Mouse (Mus musculus): ENCODE measurements around the gene Gxylt2. TPM values are rescaled to one million over a fixed set of nuclear protein-coding genes. Genes with fewer than 3 reads are reported as not detected.

The Gxylt2 gene
- total RNA-seq, 1 experiment from 2014 or later, result not detected

DNA sequence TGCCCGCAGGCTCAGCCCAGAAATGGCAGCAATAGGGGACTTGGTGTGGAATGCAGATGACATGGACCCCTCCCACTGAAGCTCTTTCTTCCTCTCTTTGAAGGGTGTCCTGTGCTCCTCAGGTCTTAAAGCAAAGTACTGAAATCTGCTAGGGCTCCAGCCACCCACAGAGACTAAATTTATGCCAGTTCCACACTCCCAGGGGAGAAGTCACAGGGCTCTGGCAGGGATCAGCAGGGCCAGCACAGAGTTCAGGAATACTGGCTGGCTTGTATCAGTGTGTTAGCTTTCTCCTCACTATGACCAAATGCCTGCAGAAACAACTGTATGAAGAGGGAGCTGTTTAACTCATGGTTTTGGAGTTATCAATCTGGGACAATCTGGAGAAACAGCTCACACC, 84.6 kb downstream of the Gxylt2 start:
- ATAC-seq (replicated peaks; ENCODE audit: insufficient number of reproducible peaks, low FRiP score, low TSS enrichment, poor library complexity, severe bottlenecking), result no peak

DNA sequence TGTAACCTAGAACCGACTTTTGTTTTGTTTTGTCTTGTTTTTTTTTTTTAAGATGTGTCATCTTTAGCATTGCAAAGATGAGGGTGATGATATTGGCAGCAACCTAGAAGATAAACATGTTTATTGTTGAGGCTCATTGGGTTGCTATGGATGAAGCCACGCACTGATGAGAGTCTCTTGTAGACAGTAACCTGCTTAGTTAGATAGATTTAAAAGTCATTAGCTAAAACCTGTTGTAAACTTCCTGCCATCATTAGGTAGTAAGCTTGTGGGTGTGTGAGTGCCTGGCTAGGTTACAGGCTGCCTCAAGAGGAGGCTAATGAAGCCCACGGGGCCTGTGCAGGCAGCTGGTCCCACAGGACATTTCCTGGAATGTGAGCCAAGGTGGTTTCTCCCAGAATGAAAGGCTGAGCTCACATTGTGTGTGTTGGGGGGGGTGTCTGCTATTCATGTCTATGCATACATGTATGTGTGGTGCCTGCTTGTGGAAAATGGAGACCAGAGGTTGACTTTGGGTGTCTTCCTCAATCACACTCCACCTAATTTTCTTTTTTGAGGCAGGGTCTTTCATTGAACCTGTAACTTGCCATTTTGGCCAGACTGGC, 87.6 kb downstream of the Gxylt2 start:
- ATAC-seq (replicated peaks; ENCODE audit: insufficient number of reproducible peaks, low FRiP score, low TSS enrichment, poor library complexity, severe bottlenecking), result no peak

DNA sequence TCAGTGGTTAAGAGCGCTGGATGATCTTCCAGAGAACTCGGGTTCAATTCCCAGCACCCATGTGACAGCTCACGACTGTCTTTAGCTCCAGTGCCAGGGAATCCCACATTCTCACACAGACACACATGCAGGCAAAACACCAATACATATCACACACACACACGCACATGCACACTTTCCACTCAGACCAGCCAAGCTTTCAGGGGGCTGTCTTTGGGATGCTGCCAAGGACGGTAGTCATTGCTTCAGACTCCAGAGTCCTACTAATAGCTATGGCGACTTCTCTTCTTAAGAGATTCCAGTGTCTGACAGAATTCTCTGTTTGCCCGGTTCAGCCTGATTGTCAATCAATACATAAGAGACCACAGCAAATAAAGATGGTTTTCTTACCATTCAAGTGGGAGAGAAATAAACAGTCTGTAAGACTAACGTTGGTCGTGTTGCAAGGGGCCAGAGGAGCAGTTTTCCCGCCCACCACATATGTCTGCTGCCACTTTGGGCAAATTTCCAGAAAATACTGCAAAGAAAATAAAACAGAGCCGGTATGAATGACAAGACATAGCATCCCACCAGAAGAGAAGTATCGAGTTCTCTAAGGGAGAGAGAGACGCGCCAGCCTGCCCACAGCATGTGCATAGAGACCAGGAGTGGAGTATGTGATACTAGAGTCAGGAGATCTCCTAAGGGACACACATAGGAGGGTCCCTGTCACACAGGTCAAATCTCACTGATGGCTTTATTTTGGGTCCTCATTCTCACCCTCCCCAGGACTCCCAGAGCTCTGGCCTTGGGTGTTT, 88.6 kb downstream of the Gxylt2 start:
- no peak for ATAC-seq (replicated peaks; ENCODE audit: insufficient number of reproducible peaks, low FRiP score, low TSS enrichment, poor library complexity, severe bottlenecking)

DNA sequence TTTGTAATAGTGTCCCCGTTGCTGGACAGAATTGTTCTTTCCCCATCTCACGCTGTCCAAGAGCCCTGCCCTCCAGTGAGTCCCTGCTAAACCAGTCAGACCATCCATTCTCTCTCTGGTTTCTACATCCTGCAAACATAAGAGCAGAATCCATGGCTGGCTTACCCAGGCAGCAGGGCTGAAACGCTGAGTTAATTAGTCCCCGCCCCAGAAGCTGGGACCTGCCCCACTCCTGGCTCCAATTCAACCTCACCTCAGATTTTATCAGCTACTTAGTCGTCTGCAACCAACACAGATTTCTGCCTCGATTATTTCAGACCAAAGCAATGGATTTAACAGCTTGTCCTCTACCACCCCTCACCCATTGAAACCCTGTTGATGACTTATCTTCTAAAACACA, 91.3 kb downstream of the Gxylt2 start:
- ATAC-seq (replicated peaks; ENCODE audit: insufficient number of reproducible peaks, low FRiP score, low TSS enrichment, poor library complexity, severe bottlenecking), result no peak

DNA sequence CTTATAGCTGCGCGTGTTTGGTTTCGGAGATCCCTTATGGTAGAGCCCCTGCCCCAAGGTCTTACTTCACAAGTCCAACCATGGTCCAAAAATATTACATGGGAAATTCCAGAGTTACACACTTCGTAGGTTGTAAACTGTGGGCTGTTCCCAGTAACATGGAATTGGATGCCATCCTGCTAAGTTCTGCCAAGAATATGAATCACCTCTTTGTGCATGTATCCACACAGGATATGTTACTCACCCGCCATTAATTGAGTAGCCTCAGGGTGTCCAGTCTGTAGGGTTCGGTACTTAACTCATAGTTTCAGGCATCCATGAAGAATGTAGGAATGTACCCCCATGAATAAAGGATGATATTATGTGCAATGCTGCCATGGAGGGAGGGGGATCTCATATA, 94.8 kb downstream of the Gxylt2 start:
- no peak for ATAC-seq (replicated peaks; ENCODE audit: insufficient number of reproducible peaks, low FRiP score, low TSS enrichment, poor library complexity, severe bottlenecking)

DNA sequence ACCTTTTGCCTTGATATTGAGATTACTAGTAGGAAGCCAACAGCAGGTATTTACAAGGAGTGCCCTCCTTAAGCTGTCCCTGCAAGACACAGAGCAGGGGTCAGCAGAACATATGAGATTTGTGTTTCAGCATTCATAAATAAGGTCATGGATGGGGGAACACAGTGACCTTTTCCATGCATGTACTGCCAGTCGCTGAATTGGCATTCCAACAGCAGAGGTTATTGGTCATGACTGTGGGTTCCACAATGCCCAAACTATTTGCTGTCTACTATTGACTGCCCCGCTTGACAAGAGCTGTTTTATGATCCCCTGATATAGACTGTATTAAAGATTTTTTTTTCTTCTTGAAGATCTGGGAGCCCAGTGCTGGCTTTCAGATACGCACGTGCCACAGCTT, 95.2 kb downstream of the Gxylt2 start:
- no peak for ATAC-seq (replicated peaks; ENCODE audit: insufficient number of reproducible peaks, low FRiP score, low TSS enrichment, poor library complexity, severe bottlenecking)

DNA sequence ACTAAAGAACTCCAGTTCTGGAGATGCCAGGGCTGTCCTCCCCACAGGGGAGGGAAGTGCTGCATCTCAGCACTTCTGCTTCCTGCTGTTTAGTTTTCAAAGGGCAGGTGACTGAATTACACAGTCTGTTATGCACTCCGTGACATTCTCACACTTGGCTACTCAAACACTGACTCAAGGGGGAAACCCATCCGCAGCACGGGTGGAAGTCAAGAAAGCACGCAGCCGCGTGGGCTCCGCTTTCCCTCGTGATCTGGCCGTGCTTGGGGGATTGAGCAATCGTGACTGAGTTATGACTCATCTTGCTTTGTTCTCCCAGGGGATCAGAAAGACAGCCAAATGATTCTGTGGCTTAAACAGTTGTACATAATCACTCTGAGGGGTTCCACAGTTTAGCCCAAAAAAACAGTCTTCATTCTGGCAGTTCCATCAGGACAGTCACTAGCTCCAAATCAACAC, 96.0 kb downstream of the Gxylt2 start:
- peak; percentile 90 for ATAC-seq (replicated peaks; ENCODE audit: insufficient number of reproducible peaks, low FRiP score, low TSS enrichment, poor library complexity, severe bottlenecking)

DNA sequence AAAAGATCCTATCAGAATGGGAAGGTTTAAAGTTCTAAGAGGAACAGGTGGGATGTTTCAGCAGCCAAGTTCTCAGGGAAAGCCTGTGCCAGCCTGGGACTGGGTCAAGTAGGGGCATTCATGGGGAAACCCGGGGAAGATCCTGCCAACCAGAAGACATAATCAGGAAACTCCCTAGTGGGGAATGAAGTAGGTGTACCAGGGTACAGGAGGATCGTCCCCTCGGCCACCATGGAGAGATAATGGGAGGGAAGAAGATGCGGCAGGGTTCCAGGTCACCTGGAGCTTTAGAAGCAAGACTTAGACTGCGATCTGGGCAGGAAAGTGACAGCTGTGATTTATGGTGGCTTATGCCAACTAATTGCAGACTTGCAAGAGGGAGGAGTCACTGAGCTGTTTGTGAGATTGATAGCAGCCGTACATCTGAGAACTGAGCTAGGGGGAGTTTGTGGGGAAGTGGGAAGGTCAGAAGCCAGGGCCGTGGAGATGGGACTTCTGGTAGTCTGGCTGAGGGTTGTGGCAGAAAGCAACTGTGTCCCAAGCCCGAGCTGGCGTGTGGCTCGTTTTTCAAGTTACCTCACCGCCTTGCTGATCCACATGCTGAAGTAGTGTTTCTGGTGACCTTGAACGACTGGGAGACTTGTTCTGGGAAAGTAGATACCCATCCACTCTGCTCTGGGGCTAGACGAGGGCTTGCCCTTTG, 98.0 kb downstream of the Gxylt2 start:
- ATAC-seq (replicated peaks; ENCODE audit: insufficient number of reproducible peaks, low FRiP score, low TSS enrichment, poor library complexity, severe bottlenecking), result no peak

DNA sequence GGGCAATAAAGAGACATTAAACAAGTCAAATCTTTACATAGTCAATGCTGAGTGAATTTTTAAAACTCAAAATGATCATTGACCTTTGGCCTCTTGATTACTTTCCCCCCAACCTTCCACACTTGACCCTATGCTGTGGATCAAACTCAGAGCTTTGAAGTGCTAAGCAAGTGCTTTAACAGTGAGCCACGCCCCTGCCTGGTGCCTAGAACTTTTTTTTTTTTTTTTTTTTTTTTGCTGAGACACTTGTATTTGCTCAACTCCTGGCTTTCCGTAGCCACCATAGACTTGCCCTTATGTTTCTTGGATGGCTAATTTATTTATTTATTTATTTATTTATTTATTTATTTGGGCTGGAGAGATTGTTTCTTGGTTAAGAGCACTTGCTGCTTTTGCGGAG, 98.7 kb downstream of the Gxylt2 start:
- no peak for ATAC-seq (replicated peaks; ENCODE audit: insufficient number of reproducible peaks, low FRiP score, low TSS enrichment, poor library complexity, severe bottlenecking)

DNA sequence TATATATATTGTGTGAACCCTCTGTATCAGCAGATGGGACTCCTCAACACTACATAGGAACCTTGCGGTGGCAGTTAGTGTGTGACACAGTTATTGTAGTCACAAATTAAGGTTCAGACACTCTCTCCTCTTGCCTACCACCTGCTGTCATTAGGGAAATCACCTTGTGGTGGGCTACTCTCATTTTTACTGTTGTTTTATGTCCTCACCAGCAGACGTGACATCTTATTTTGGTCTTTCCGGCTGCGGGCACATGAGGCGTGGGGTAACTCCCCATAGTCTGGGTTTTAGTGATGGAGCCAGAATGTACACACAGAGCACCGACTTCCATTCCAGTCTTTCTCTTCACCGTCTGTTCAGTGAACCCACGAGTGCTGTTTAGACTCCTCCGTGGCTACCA, 102.7 kb downstream of the Gxylt2 start:
- ATAC-seq (replicated peaks; ENCODE audit: insufficient number of reproducible peaks, low FRiP score, low TSS enrichment, poor library complexity, severe bottlenecking), result peak; percentile 47; the same call in 1 of the 2 replicates

DNA sequence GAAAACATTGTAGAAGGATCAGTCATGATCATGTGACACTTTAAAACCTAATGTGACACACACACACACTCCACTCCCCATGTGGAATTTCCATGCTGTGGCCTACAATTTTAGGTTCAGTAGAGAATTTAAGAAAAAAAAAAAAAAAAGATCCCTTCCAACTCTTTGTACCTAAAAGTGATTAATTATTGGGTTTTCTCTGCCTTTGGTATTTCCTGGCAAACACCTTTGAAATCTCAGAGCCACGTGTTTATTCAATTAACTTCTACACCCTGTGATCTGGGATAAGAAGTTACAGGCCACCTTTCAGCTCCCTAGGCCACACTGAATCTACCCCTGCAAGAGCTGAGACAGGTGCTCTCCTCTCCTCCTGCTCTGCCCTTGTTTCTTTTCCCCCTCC, 103.2 kb downstream of the Gxylt2 start:
- no peak for ATAC-seq (replicated peaks; ENCODE audit: insufficient number of reproducible peaks, low FRiP score, low TSS enrichment, poor library complexity, severe bottlenecking)

DNA sequence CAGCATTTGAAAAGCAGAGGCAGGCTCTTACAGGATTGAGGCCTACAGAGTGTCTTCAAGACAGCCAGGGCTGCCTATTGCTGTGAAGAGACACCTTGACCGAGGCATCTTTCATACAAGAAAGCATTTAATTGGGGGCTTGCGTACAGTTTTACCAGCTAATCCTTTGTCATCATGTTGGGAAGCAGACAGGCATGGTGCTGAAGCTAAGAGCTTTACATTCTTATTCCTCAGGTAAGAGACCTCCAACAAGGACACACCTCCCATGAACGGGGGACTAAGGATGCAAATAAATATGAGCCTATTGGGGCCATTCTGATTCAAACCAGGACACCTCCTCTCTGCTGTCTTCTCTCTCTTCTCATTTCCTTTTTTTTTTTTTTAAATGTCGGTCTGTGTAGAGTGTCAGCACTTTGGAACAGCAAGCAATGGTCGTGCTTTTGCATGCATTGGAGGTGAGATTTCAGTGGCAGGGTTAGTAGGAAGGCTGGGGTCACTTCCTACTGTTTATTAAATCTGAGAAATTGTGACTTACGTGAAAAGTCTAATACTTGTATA, 103.8 kb downstream of the Gxylt2 start:
- no peak for ATAC-seq (replicated peaks; ENCODE audit: insufficient number of reproducible peaks, low FRiP score, low TSS enrichment, poor library complexity, severe bottlenecking)

DNA sequence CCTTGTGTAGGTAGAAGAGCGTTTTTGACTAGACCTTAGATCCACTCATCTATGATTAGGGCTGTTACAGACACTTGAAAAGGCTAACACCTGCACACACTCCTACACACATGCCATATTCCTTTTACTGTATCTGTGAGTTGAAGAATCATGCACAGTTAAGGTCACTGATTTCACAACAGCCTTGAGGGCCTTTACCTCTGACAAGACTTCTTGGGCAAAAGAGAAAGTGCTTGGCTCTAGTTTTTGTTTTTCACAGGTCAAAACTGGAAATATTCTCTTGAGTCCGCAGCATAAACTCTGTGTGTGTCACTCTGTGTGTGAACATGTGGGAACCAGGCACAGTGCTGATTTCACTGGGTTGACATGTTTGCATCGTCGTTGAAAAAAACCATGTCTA, 105.6 kb downstream of the Gxylt2 start:
- ATAC-seq (replicated peaks; ENCODE audit: insufficient number of reproducible peaks, low FRiP score, low TSS enrichment, poor library complexity, severe bottlenecking), result no peak

DNA sequence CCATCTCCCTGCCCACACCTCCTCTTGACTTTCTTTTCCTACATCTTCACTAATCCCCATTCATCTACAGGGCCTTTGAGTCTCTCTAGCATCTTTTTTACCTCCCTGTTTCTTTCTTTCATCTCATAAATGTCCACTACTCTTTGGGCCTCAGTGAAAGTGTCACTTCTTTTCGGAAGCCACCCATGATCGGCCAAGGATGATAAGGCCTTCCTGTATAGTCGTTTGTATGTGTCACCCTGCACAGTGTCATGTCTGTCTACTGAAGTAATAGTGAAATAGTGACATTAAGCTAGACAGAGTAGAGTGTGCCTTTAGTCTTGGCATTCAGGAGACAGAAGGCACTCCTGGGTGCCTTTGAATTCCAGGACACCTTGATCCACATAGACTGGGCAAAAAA, 107.2 kb downstream of the Gxylt2 start:
- ATAC-seq (replicated peaks; ENCODE audit: insufficient number of reproducible peaks, low FRiP score, low TSS enrichment, poor library complexity, severe bottlenecking), result no peak

DNA sequence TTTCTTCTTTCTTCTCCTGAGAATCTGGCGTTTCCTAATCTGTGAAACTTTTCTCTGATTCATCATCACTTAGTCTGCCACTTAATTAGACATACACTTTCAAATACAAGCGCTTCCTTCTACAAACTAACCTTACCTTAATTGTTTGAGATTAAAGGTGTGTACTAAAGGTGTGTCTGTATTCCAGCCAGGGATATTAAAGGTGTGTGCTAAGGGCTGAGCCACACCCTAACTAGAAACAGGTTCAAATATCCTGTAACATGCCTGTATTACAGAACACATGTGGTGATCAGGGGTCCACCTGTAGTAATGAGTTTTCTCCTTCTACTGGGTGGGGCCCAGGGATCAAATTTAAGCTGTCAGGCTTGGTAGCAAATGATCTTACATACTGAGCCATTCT, 116.8 kb downstream of the Gxylt2 start:
- no peak for ATAC-seq (replicated peaks; ENCODE audit: insufficient number of reproducible peaks, low FRiP score, low TSS enrichment, poor library complexity, severe bottlenecking)

DNA sequence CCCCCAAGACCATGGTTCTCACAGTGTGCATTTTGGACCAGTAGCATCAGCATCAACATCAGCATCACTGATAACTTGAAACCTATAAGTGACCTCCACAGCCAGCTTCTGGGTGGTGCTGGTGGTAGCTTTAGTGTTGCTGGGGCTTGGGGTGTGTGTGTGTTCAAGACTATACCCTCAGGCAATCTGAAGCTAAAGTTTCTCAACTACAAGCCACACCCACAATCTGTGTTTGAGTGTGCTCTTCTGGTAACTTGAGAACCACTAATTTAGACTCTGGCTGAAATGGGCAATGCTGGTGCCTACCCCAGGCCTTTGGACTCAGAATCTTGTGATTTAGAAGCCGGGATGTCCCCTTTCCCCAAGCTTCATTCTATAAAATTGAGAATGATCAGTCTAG, 118.8 kb downstream of the Gxylt2 start:
- no peak for ATAC-seq (replicated peaks; ENCODE audit: insufficient number of reproducible peaks, low FRiP score, low TSS enrichment, poor library complexity, severe bottlenecking)

DNA sequence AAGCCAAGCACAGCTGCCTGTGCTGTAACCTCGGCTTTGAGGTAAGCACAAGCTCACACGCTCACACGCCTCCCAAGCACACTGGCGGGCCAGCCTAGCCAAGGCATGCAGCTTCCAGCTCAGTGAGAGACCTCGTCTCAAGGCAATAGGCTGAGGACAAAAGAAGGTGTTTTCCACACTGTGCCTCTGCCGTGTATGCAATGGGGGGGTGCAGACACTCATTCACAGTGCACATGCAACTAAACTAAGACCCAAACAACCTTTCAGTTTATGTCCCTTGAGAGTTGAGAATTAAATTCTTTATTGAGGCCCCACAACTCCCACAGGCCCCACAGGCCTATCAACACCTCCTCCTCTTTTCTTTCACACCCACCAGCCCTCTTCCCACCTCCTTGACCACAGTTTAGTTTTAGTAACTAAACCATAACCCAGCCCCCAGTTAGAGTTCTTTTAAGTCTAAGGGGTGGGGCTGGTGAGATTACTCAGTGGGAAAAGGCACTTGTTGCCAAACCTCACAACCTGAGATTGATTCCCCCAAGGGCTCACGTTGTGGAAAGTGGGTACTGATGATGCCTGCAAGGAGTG, 119.9 kb downstream of the Gxylt2 start:
- ATAC-seq (replicated peaks; ENCODE audit: insufficient number of reproducible peaks, low FRiP score, low TSS enrichment, poor library complexity, severe bottlenecking), result peak; percentile 58; the same call in 1 of the 2 replicates

DNA sequence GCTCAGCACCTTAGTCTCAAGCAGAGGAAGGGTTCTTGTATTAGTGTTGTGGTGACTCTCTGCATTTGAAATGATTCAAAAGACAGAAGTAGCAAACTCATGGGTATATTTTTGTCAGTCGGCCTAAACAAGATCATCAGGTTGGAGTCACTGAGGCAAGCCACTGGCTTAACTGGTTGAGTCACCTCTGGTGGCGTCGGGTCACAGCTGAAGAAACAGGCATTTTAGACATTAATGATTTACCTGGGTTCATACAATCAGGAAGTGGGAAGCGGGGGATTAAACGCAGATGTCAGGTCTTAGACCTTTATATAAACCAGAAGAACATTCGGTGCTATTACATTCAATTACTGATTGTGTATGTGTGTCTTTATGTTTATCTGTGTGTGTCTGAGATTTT, 121.5 kb downstream of the Gxylt2 start:
- no peak for ATAC-seq (replicated peaks; ENCODE audit: insufficient number of reproducible peaks, low FRiP score, low TSS enrichment, poor library complexity, severe bottlenecking)

DNA sequence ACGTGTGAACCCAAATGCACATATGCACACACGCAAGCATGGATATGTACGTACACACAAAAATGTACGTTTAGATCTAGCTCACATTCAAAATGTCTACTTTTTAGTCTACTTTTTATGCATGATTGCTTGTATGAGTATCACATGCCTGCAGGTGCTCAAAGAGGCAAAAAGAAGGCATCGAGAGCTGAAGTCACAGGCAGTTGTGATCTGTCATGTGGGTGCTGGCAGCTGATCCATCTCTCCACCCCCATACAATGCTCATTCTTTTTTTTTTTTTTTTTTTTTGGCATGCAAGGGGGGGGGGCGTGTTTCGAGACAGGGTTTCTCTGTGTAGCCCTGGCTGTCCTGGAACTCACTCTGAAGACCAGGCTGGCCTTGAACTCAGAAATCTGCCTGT, 124.0 kb downstream of the Gxylt2 start:
- ATAC-seq (replicated peaks; ENCODE audit: insufficient number of reproducible peaks, low FRiP score, low TSS enrichment, poor library complexity, severe bottlenecking), result no peak

Data from monocyte, adult 5-6 weeks (primary cell).